Mouse (Mus musculus) adrenal gland, postnatal 10 days (tissue): ENCODE data around the gene Ttc28. TPM values are rescaled to one million over a fixed set of nuclear protein-coding genes. Genes with fewer than 3 reads are reported as not detected.

Source experiments
- DNase-seq: peaks from one replicate; pipeline ENCODE4 v3.0.0; 2021; ENCODE audit warnings: mixed read lengths
- total RNA-seq, 2 experiments: library from RNA; stranded (reverse); gene quantifications; 2 replicates each; pipeline ENCODE4 v1.2.3; 2021

The Ttc28 gene
- total RNA-seq, 2 experiments from 2014 or later, result 25.0 to 29.1 TPM

GRCm38 (mm10) chr5:111098516-111099274 lies 219.1 kb downstream of the Ttc28 start:
- peak; percentile 27 for DNase-seq

GRCm38 (mm10) chr5:111100585-111100984 lies 221.0 kb downstream of the Ttc28 start:
- no peak for DNase-seq

- DNase-seq, result no peak
Observed at GRCm38 (mm10) chr5:111101383-111101932, 221.9 kb downstream of the Ttc28 start.

GRCm38 (mm10) chr5:111104801-111105200 lies 225.2 kb downstream of the Ttc28 start:
- DNase-seq, result no peak

GRCm38 (mm10) chr5:111111378-111111777 lies 231.8 kb downstream of the Ttc28 start:
- DNase-seq, result no peak

GRCm38 (mm10) chr5:111113183-111113582 lies 233.6 kb downstream of the Ttc28 start:
- DNase-seq, result peak; percentile 45

GRCm38 (mm10) chr5:111113694-111114375 lies 234.2 kb downstream of the Ttc28 start:
- DNase-seq, result peak; percentile 60

GRCm38 (mm10) chr5:111114597-111114996 lies 235.0 kb downstream of the Ttc28 start:
- DNase-seq, result no peak

- no peak for DNase-seq
Observed at GRCm38 (mm10) chr5:111115519-111116350, 236.1 kb downstream of the Ttc28 start.

- peak; percentile 35 for DNase-seq
Observed at GRCm38 (mm10) chr5:111119805-111120204, 240.2 kb downstream of the Ttc28 start.

- no peak for DNase-seq
Observed at GRCm38 (mm10) chr5:111120298-111120697, 240.7 kb downstream of the Ttc28 start.

GRCm38 (mm10) chr5:111120705-111121420 lies 241.3 kb downstream of the Ttc28 start:
- peak; percentile 39 for DNase-seq

- peak; percentile 69 for DNase-seq
Observed at GRCm38 (mm10) chr5:111122332-111123049, 242.9 kb downstream of the Ttc28 start.

- no peak for DNase-seq
Observed at GRCm38 (mm10) chr5:111123050-111123746, 243.6 kb downstream of the Ttc28 start.

- DNase-seq, result no peak
Observed at GRCm38 (mm10) chr5:111124620-111125200, 245.1 kb downstream of the Ttc28 start.

GRCm38 (mm10) chr5:111125746-111126145 lies 246.1 kb downstream of the Ttc28 start:
- DNase-seq, result no peak

GRCm38 (mm10) chr5:111127786-111128185 lies 248.2 kb downstream of the Ttc28 start:
- no peak for DNase-seq

GRCm38 (mm10) chr5:111130121-111130520 lies 250.5 kb downstream of the Ttc28 start:
- DNase-seq, result no peak

- no peak for DNase-seq
Observed at GRCm38 (mm10) chr5:111131561-111131960, 252.0 kb downstream of the Ttc28 start.

GRCm38 (mm10) chr5:111133150-111133549 lies 253.5 kb downstream of the Ttc28 start:
- DNase-seq, result no peak
